Mouse (Mus musculus) CH12.LX (cell line): ENCODE results near the gene Ccdc88a. TPM values are rescaled to one million over a fixed set of nuclear protein-coding genes. Genes with fewer than 3 reads are reported as not detected.

Experiments used
- DNase-seq: peaks from one replicate; pipeline ENCODE4 v3.0.0-alpha.2; 2013; ENCODE audit errors: extremely low read depth
- H3K27ac ChIP-seq: 2 replicates; pipeline ENCODE4 v1.5.1; 2012; ENCODE audit warnings: low read depth, mild to moderate bottlenecking, control low read depth, moderate library complexity; ENCODE audit not compliant: insufficient read depth
- H3K27me3 ChIP-seq: replicated peaks from 2 replicates; pipeline ENCODE3; 2012; ENCODE audit warnings: inconsistent platforms
- H3K36me3 ChIP-seq, 2 experiments: replicated peaks in 1 of 2; 2 replicates each; pipeline versions ENCODE3 to v1.6.1; 2012; ENCODE audit warnings: inconsistent platforms in 1 of 2, low read length in 1 of 2, mild to moderate bottlenecking in 1 of 2, mixed read lengths in 1 of 2, moderate library complexity in 1 of 2; ENCODE audit not compliant: control insufficient read depth in 1 of 2, insufficient read depth in 1 of 2
- H3K4me1 ChIP-seq, 2 experiments: 2 replicates each; pipeline ENCODE4 v1.6.1; 2012; ENCODE audit warnings: inconsistent platforms in 1 of 2, moderate library complexity in 1 of 2; ENCODE audit not compliant: insufficient read depth in 2 of 2, control insufficient read depth in 1 of 2
- H3K4me2 ChIP-seq: 2 replicates; pipeline ENCODE4 v1.6.1; 2012; ENCODE audit warnings: low read depth, mild to moderate bottlenecking, control low read depth; ENCODE audit not compliant: poor library complexity, insufficient read depth, severe bottlenecking
- H3K4me3 ChIP-seq, 3 experiments: fragments of 150-350 bp in 1 of 3; sonication (generic) in 1 of 3; replicated peaks in 1 of 3; 2 replicates each; pipeline versions ENCODE3 to v1.5.1; 2011 to 2012; ENCODE audit warnings: low read depth in 2 of 3, low read length in 2 of 3, mild to moderate bottlenecking in 2 of 3, moderate library complexity in 2 of 3, control low read depth in 1 of 3, improper control_type of control experiment in 1 of 3, inconsistent platforms in 1 of 3, mixed read lengths in 1 of 3; ENCODE audit not compliant: poor library complexity in 1 of 3
- H3K79me2 ChIP-seq: replicated peaks from 2 replicates; pipeline ENCODE4 v1.6.1; 2012; ENCODE audit warnings: mild to moderate bottlenecking, moderate library complexity; ENCODE audit not compliant: control insufficient read depth, poor library complexity, insufficient read depth, severe bottlenecking; ENCODE audit errors: extremely low read depth
- H3K9ac ChIP-seq: 2 replicates; pipeline ENCODE4 v1.6.1; 2012; ENCODE audit warnings: low read depth, mild to moderate bottlenecking, control low read depth, moderate library complexity; ENCODE audit not compliant: insufficient read depth
- H3K9me3 ChIP-seq: replicated peaks from 2 replicates; pipeline ENCODE3; 2012; ENCODE audit warnings: low read length, inconsistent platforms, mixed read lengths
- BHLHE40 ChIP-seq: IDR thresholded peaks from 2 replicates; pipeline ENCODE4 v1.6.1; 2011; ENCODE audit warnings: mild to moderate bottlenecking, low read depth, low read length, improper control_type of control experiment
- CHD2 ChIP-seq: IDR thresholded peaks from 2 replicates; pipeline ENCODE4 v1.6.1; 2011; ENCODE audit warnings: low read length, improper control_type of control experiment
- CTCF ChIP-seq, 2 experiments: IDR thresholded peaks in 1 of 2; conservative IDR thresholded peaks in 1 of 2; 2 replicates each; pipeline ENCODE4 v1.5.1; 2011 to 2012; ENCODE audit warnings: low read depth in 2 of 2, low read length in 2 of 2, improper control_type of control experiment in 1 of 2, inconsistent platforms in 1 of 2, mild to moderate bottlenecking in 1 of 2, moderate library complexity in 1 of 2
- ELF1 ChIP-seq: IDR thresholded peaks from 2 replicates; pipeline ENCODE4 v1.6.1; 2014; ENCODE audit warnings: low read depth, mild to moderate bottlenecking, inconsistent platforms, low read length, improper control_type of control experiment
- GABPA ChIP-seq: IDR thresholded peaks from 2 replicates; pipeline ENCODE4 v1.6.1; 2012; ENCODE audit warnings: low read depth, low read length, improper control_type of control experiment, inconsistent platforms; ENCODE audit not compliant: insufficient replicate concordance
- MEF2A ChIP-seq: IDR thresholded peaks from 2 replicates; pipeline ENCODE4 v1.6.1; 2014; ENCODE audit warnings: low read depth, mild to moderate bottlenecking, inconsistent platforms, low read length, improper control_type of control experiment, borderline replicate concordance
- MXI1 ChIP-seq: IDR thresholded peaks from 2 replicates; pipeline ENCODE4 v1.6.1; 2011; ENCODE audit warnings: mild to moderate bottlenecking, low read depth, low read length, improper control_type of control experiment
- PAX5 ChIP-seq: IDR thresholded peaks from 2 replicates; pipeline ENCODE4 v1.6.1; 2012; ENCODE audit warnings: low read length, inconsistent platforms, mixed read lengths
- POLR2A ChIP-seq: IDR thresholded peaks from 2 replicates; pipeline ENCODE4 v1.6.1; 2011; ENCODE audit warnings: low read depth, mild to moderate bottlenecking, improper control_type of control experiment, low read length
- RCOR1 ChIP-seq: conservative IDR thresholded peaks from 2 replicates; pipeline ENCODE4 v1.6.1; 2012; ENCODE audit warnings: low read depth, mild to moderate bottlenecking, inconsistent platforms, low read length, improper control_type of control experiment
- SIN3A ChIP-seq: IDR thresholded peaks from 2 replicates; pipeline ENCODE4 v1.6.1; 2012; ENCODE audit warnings: low read length, improper control_type of control experiment, inconsistent platforms
- USF2 ChIP-seq: conservative IDR thresholded peaks from 2 replicates; pipeline ENCODE4 v1.6.1; 2011; ENCODE audit warnings: low read depth, low read length, improper control_type of control experiment
- ZC3H11A ChIP-seq: IDR thresholded peaks from 2 replicates; pipeline ENCODE4 v1.6.1; 2012; ENCODE audit warnings: low read depth, mild to moderate bottlenecking, inconsistent platforms, low read length, improper control_type of control experiment
- ZKSCAN1 ChIP-seq: IDR thresholded peaks from 2 replicates; pipeline ENCODE4 v1.6.1; 2012; ENCODE audit warnings: low read depth, inconsistent platforms, low read length, improper control_type of control experiment, borderline replicate concordance
- ZMIZ1 ChIP-seq: IDR thresholded peaks from 2 replicates; pipeline ENCODE4 v1.6.1; 2012; ENCODE audit warnings: low read depth, mild to moderate bottlenecking, inconsistent platforms, low read length, improper control_type of control experiment
- ZNF384 ChIP-seq: IDR thresholded peaks from 2 replicates; pipeline ENCODE4 v1.6.1; 2012; ENCODE audit warnings: low read depth, low read length, improper control_type of control experiment, inconsistent platforms
- dilution Hi-C: fragments of 300-500 bp; cut with MboI; formaldehyde crosslinking; loops from 2 replicates; pipeline ENCODE4 v1.14.3; 2020; ENCODE audit warnings: low sequenced_read_pairs; ENCODE audit not compliant: extremely low pct_unique_long_range_greater_than_20kb, extremely low pct_ligation_motif_present
- in situ Hi-C: fragments of 300-500 bp; cut with MboI; formaldehyde crosslinking; loops from 3 replicates; pipeline ENCODE4 v1.14.3; 2019; ENCODE audit warnings: low sequenced_read_pairs, low pct_ligation_motif_present, low pct_unique_long_range_greater_than_20kb, mixed read lengths
- polyA plus RNA-seq: library from polyadenylated mRNA; unstranded; fragments of >175 nt; gene quantifications from 2 replicates; pipeline ENCODE4 v1.2.1, GENCODE M21; 2012; ENCODE audit warnings: low read depth; ENCODE audit not compliant: insufficient read length
- total RNA-seq, 2 experiments: library from RNA; depleted of rRNA; stranded (reverse); fragments of 300-350 nt in 1 of 2; fragments of >200 nt in 1 of 2; gene quantifications; 2 replicates each; pipeline ENCODE4 v1.2.3; 2012 to 2014

Gene Ccdc88a
- total and polyA plus RNA-seq, 3 experiments = 13.7 to 26.1 (median 15.2) TPM

- TF ChIP-seq MXI1 = peak; percentile 83
- TF ChIP-seq ZKSCAN1 = no peak
- no peak for TF ChIP-seq PAX5
- TF ChIP-seq ZNF384 = peak; percentile 79
- 0 out of 2 replicates have a peak, but pooled peaks have one; percentile 77 for TF ChIP-seq RCOR1
- TF ChIP-seq SIN3A = peak; percentile 89
- TF ChIP-seq ZMIZ1 = peak; percentile 96
These were observed 152.7 kb downstream of the Ccdc88a start, which contains the start of gene Mtif2 (continued) for GRCm38 (mm10) chr11:29525988-29526794.

GRCm38 (mm10) chr11:29538201-29538600, 164.7 kb downstream of the Ccdc88a start:
- H3K27me3 ChIP-seq = no peaks in the 10 kb centered on the region
- H3K4me2 ChIP-seq = no peak overlapping the region
- in situ Hi-C loops (loop anchor here (25.0 kb wide), 1 partner anchor 276 kb away; no protein-coding TSS in a partner anchor), dilution Hi-C loops (no loop called here)
- no peak overlapping the region for H3K4me3 ChIP-seq
- DNase-seq = no peak
- TF ChIP-seq CHD2 (no peak), ELF1 (no peak), GABPA (no peak), ZC3H11A (no peak), BHLHE40 (no peak), MEF2A (no peak), RCOR1 (no peak), ZMIZ1 (no peak), CTCF (conservative IDR thresholded peaks at IDR 0.05 in 1 of 2, IDR thresholded peaks at IDR 0.05 in 1 of 2; ENCODE audit: low read depth in 2 of 2, low read length in 2 of 2) (no peak), POLR2A (no peak), USF2 (no peak), PAX5 (no peak), SIN3A (no peak)
- H3K36me3 ChIP-seq = peaks cover 44 to 84% of the 10 kb centered on the region in 2 experiments
- H3K79me2 ChIP-seq = no peaks in the 10 kb centered on the region
- H3K9ac ChIP-seq = no peak overlapping the region
- no peak overlapping the region for H3K27ac ChIP-seq
- H3K4me1 ChIP-seq = peaks cover 2 to 14% of the 10 kb centered on the region in 2 experiments; a peak in 1 of 4 replicates
- H3K9me3 ChIP-seq = no peaks in the 10 kb centered on the region
